Mouse (Mus musculus) embryonic stem cell, embryonic (primary cell): ENCODE measurements at regions not wholly inside any gene's neighbourhood (a gene's known extent, or its start where the extent isn't known, plus 50 kb on each side); places are given as distances from the start of the nearest gene placed in this dataset.

Experiments
- CTCF ChIA-PET, 4 experiments: fragments of 300-600 bp in 2 of 4; fragments of 350-600 bp in 2 of 4; sonication (Branson Sonifier 250); formaldehyde crosslinking; loops; one replicate each; lab custom pipeline; 2022; ENCODE audit warnings: inconsistent platforms in 2 of 4; lab: Charles Lee
- POLR2A ChIA-PET, 4 experiments: fragments of 300-600 bp in 2 of 4; fragments of 350-600 bp in 2 of 4; sonication (Branson Sonifier 250); formaldehyde crosslinking; loops; one replicate each; lab custom pipeline; 2022; ENCODE audit warnings: antibody characterized with exemption in 4 of 4, inconsistent platforms in 1 of 4; lab: Charles Lee

GRCm38 (mm10) chr2:159002481-159003186, 208.0 kb downstream of the Dhx35 start:
- ChIA-PET POLR2A (interaction anchor here in 1 of 4 experiments (2.5 kb wide), 1 partner anchor 10 kb away, joined by 10 read pairs; no protein-coding TSS in a partner anchor), CTCF (interaction anchor here in 1 of 4 experiments (0.6 kb wide), 1 partner anchor 1863 kb away, joined by 3 read pairs; no protein-coding TSS in a partner anchor)

- CTCF ChIA-PET = interaction anchor here in 1 of 4 experiments (0.6 kb wide), 1 partner anchor 1863 kb away, joined by 3 read pairs; no protein-coding TSS in a partner anchor
These were observed 208.5 kb downstream of the Dhx35 start for GRCm38 (mm10) chr2:159003187-159003497.

GRCm38 (mm10) chr2:159004417-159004816, 209.8 kb downstream of the Dhx35 start:
- ChIA-PET POLR2A (no interaction called here), CTCF (no interaction called here)

More at GRCm38 (mm10) chr2:159003187-159003497, 208.5 kb downstream of the Dhx35 start:
- POLR2A ChIA-PET = interaction anchor here in 1 of 4 experiments (2.5 kb wide), 1 partner anchor 10 kb away, joined by 10 read pairs; no protein-coding TSS in a partner anchor

GRCm38 (mm10) chr2:159012725-159013124, 218.1 kb downstream of the Dhx35 start:
- ChIA-PET POLR2A (interaction anchor here in 3 of 4 experiments (0.7 to 1.6 kb wide), 4 partner anchors 10 to 74 kb away, joined by 3 to 10 read pairs (median 4); no protein-coding TSS in a partner anchor), CTCF (no interaction called here)

- CTCF ChIA-PET = no interaction called here
- POLR2A ChIA-PET = no interaction called here
These were observed 219.9 kb downstream of the Dhx35 start for GRCm38 (mm10) chr2:159014553-159014952.

- POLR2A ChIA-PET = no interaction called here
These were observed 225.4 kb downstream of the Dhx35 start for GRCm38 (mm10) chr2:159019921-159020534.

GRCm38 (mm10) chr2:159032147-159032546, 237.5 kb downstream of the Dhx35 start:
- CTCF ChIA-PET = interaction anchor here in 1 of 4 experiments (1.0 kb wide), 1 partner anchor 22 kb away, joined by 7 read pairs; no protein-coding TSS in a partner anchor
- POLR2A ChIA-PET = no interaction called here

More at GRCm38 (mm10) chr2:159019921-159020534, 225.4 kb downstream of the Dhx35 start:
- CTCF ChIA-PET = no interaction called here

GRCm38 (mm10) chr2:159039916-159040315, 245.3 kb downstream of the Dhx35 start:
- ChIA-PET POLR2A (no interaction called here), CTCF (no interaction called here)

- ChIA-PET POLR2A (interaction anchor here in 1 of 4 experiments (0.6 to 1.0 kb wide), 3 partner anchors 138 to 391 kb away, joined by 3 to 4 read pairs (median 3); no protein-coding TSS in a partner anchor), CTCF (interaction anchor here (0.6 to 2.5 kb wide), 32 partner anchors 9 to 1539 kb away, joined by 3 to 25 read pairs (median 4); no protein-coding TSS in a partner anchor)
These were observed 258.9 kb downstream of the Dhx35 start for GRCm38 (mm10) chr2:159053534-159053933.

GRCm38 (mm10) chr2:159053936-159054335, 259.3 kb downstream of the Dhx35 start:
- POLR2A ChIA-PET = interaction anchor here in 1 of 4 experiments (0.6 to 1.0 kb wide), 3 partner anchors 138 to 390 kb away, joined by 3 to 4 read pairs (median 3); no protein-coding TSS in a partner anchor
- CTCF ChIA-PET = interaction anchor here (0.6 to 2.5 kb wide), 37 partner anchors 9 to 1539 kb away, joined by 3 to 25 read pairs (median 4); no protein-coding TSS in a partner anchor

GRCm38 (mm10) chr2:159054451-159054850, 259.8 kb downstream of the Dhx35 start:
- ChIA-PET POLR2A (interaction anchor here in 1 of 4 experiments (0.8 to 1.0 kb wide), 2 partner anchors 139 kb away, joined by 3 to 4 read pairs; no protein-coding TSS in a partner anchor), CTCF (interaction anchor here (0.6 to 2.5 kb wide), 27 partner anchors 8 to 1524 kb away, joined by 3 to 25 read pairs (median 4); no protein-coding TSS in a partner anchor)

- CTCF ChIA-PET = interaction anchor here in 2 of 4 experiments (0.8 to 1.0 kb wide), 2 partner anchors 78 to 190 kb away, joined by 3 read pairs; no protein-coding TSS in a partner anchor
These were observed 261.2 kb downstream of the Dhx35 start for GRCm38 (mm10) chr2:159055780-159056179.

GRCm38 (mm10) chr2:159056960-159057359, 262.4 kb downstream of the Dhx35 start:
- CTCF ChIA-PET = interaction anchor here in 2 of 4 experiments (0.6 to 1.2 kb wide), 2 partner anchors 8 to 106 kb away, joined by 4 read pairs; no protein-coding TSS in a partner anchor
- POLR2A ChIA-PET = no interaction called here

More at GRCm38 (mm10) chr2:159055780-159056179, 261.2 kb downstream of the Dhx35 start:
- POLR2A ChIA-PET = no interaction called here

- POLR2A ChIA-PET = no interaction called here
- CTCF ChIA-PET = interaction anchor here in 2 of 4 experiments (0.6 to 1.2 kb wide), 2 partner anchors 9 to 106 kb away, joined by 4 read pairs; no protein-coding TSS in a partner anchor
These were observed 262.9 kb downstream of the Dhx35 start for GRCm38 (mm10) chr2:159057506-159057905.

GRCm38 (mm10) chr2:159062266-159062665, 267.7 kb downstream of the Dhx35 start:
- ChIA-PET POLR2A (no interaction called here), CTCF (interaction anchor here in 2 of 4 experiments (0.6 to 1.9 kb wide), 6 partner anchors 8 to 197 kb away, joined by 3 to 6 read pairs (median 4); no protein-coding TSS in a partner anchor)

- POLR2A ChIA-PET = no interaction called here
- CTCF ChIA-PET = interaction anchor here in 2 of 4 experiments (1.1 to 1.9 kb wide), 5 partner anchors 9 to 197 kb away, joined by 3 to 6 read pairs (median 4); no protein-coding TSS in a partner anchor
These were observed 268.1 kb downstream of the Dhx35 start for GRCm38 (mm10) chr2:159062666-159063065.

GRCm38 (mm10) chr2:159064403-159064970, 269.9 kb downstream of the Dhx35 start:
- ChIA-PET POLR2A (no interaction called here), CTCF (interaction anchor here in 1 of 4 experiments (0.8 to 1.2 kb wide), 2 partner anchors 10 to 11 kb away, joined by 3 to 4 read pairs; no protein-coding TSS in a partner anchor)

GRCm38 (mm10) chr2:159067506-159067905, 272.9 kb downstream of the Dhx35 start:
- ChIA-PET POLR2A (no interaction called here), CTCF (no interaction called here)
